Mouse (Mus musculus) hindbrain, embryonic 13.5 days (tissue): ENCODE results near the gene Gm5127. TPM values are rescaled to one million over a fixed set of nuclear protein-coding genes. Genes with fewer than 3 reads are reported as not detected.

Experiments
- ATAC-seq: fragments of 200-750 bp; cut with Nextera tagmentation; 2 replicates; pipeline ENCODE4 v1.8.0; 2017; ENCODE audit warnings: moderate TSS enrichment; ENCODE audit not compliant: low FRiP score
- H3K27ac ChIP-seq: fragments of 300-500 bp; sonication (generic); 2 replicates; pipeline ENCODE4 v1.5.1; 2015; ENCODE audit warnings: inconsistent platforms, mild to moderate bottlenecking, moderate library complexity
- H3K27me3 ChIP-seq: fragments of 300-500 bp; sonication (generic); 2 replicates; pipeline ENCODE4 v1.6.1; 2015; ENCODE audit warnings: mild to moderate bottlenecking, inconsistent platforms
- H3K36me3 ChIP-seq: fragments of 300-500 bp; sonication (generic); 2 replicates; pipeline ENCODE4 v1.6.1; 2015; ENCODE audit warnings: mild to moderate bottlenecking, inconsistent platforms
- H3K4me1 ChIP-seq: fragments of 300-500 bp; sonication (generic); replicated peaks from 2 replicates; pipeline ENCODE4 v1.6.1; 2015; ENCODE audit warnings: inconsistent platforms
- H3K4me2 ChIP-seq: fragments of 300-500 bp; sonication (generic); 2 replicates; pipeline ENCODE4 v1.6.1; 2015; ENCODE audit warnings: inconsistent platforms, mild to moderate bottlenecking, moderate library complexity
- H3K4me3 ChIP-seq: fragments of 300-500 bp; sonication (generic); 2 replicates; pipeline ENCODE4 v1.5.1; 2015; ENCODE audit warnings: mild to moderate bottlenecking, inconsistent platforms
- H3K9ac ChIP-seq: fragments of 300-500 bp; sonication (generic); 2 replicates; pipeline ENCODE4 v1.6.1; 2015; ENCODE audit warnings: mild to moderate bottlenecking, inconsistent platforms
- H3K9me3 ChIP-seq: fragments of 300-500 bp; sonication (generic); 2 replicates; pipeline ENCODE4 v1.6.1; 2016; ENCODE audit warnings: inconsistent platforms
- WGBS: fragments of 180-500 bp; shearing (Covaris S2); methylation state at CpG from one replicate; pipeline ENCODE4 v1.1.7; 2015; 5-methylcytosine and 5-hydroxymethylcytosine counted together
- polyA plus RNA-seq: library from polyadenylated mRNA; unstranded; fragments of >200 nt; fragmentation: Nextera tagmentation; extraction: Ambion mirVana; gene quantifications from 2 replicates; pipeline ENCODE4 v1.2.1, GENCODE M21; 2015

The Gm5127 gene
- polyA plus RNA-seq: 0.17 and 0.26 TPM in 2 replicates

GRCm38 (mm10) chrX:106582886-106583285, at the start of gene Gm5127:
TSS of gene Gm5127 (plus strand) at chrX:106583186.
- Histone ChIP-seq H3K4me1 (no peaks in the 10 kb centered on the region), H3K9ac (no peak within 1 kb of the TSS), H3K9me3 (no peaks in the 10 kb centered on the region), H3K36me3 (no peaks in the 10 kb centered on the region), H3K27me3 (no peaks in the 10 kb centered on the region), H3K27ac (no peak within 1 kb of the TSS), H3K4me3 (no peak within 1 kb of the TSS), H3K4me2 (no peak within 1 kb of the TSS)
- ATAC-seq: no peak
- 68% methylated on average over 3 of the region's 3 CpGs for WGBS

GRCm38 (mm10) chrX:106536359-106536758, 46.6 kb upstream of the Gm5127 start:
- no peak overlapping the region for H3K9ac ChIP-seq
- 29% methylated on average over 3 of the region's 3 CpGs for WGBS

GRCm38 (mm10) chrX:106555457-106555856, 27.5 kb upstream of the Gm5127 start:
- Histone ChIP-seq H3K9ac (no peak overlapping the region), H3K4me1 (no peaks in the 10 kb centered on the region), H3K36me3 (no peaks in the 10 kb centered on the region), H3K27ac (no peak overlapping the region), H3K4me2 (no peak overlapping the region), H3K4me3 (no peak overlapping the region), H3K27me3 (no peaks in the 10 kb centered on the region), H3K9me3 (no peaks in the 10 kb centered on the region)
- 90% methylated on average over 2 of the region's 2 CpGs for WGBS
- no peak for ATAC-seq

More at GRCm38 (mm10) chrX:106536359-106536758, 46.6 kb upstream of the Gm5127 start:
- Histone ChIP-seq H3K27ac (no peak overlapping the region), H3K4me3 (no peak overlapping the region), H3K36me3 (no peaks in the 10 kb centered on the region), H3K4me2 (no peak overlapping the region), H3K4me1 (no peaks in the 10 kb centered on the region), H3K27me3 (no peaks in the 10 kb centered on the region), H3K9me3 (no peaks in the 10 kb centered on the region)
- ATAC-seq: no peak

- Histone ChIP-seq H3K36me3 (no peaks in the 10 kb centered on the region), H3K27me3 (no peaks in the 10 kb centered on the region), H3K9me3 (no peaks in the 10 kb centered on the region), H3K4me3 (no peak overlapping the region), H3K27ac (no peak overlapping the region), H3K4me1 (no peaks in the 10 kb centered on the region), H3K4me2 (no peak overlapping the region), H3K9ac (no peak overlapping the region)
- no peak for ATAC-seq
- WGBS: 49% methylated on average over 3 of the region's 3 CpGs
Measured at GRCm38 (mm10) chrX:106578966-106579365, 4.0 kb upstream of the Gm5127 start.

GRCm38 (mm10) chrX:106580410-106580809, 2.6 kb upstream of the Gm5127 start:
- H3K27me3 ChIP-seq: no peaks in the 10 kb centered on the region
- H3K4me2 ChIP-seq: no peak overlapping the region
- ATAC-seq: no peak
- no peak overlapping the region for H3K27ac ChIP-seq
- no peaks in the 10 kb centered on the region for H3K4me1 ChIP-seq
- no peak overlapping the region for H3K9ac ChIP-seq
- no peaks in the 10 kb centered on the region for H3K9me3 ChIP-seq
- H3K36me3 ChIP-seq: no peaks in the 10 kb centered on the region
- H3K4me3 ChIP-seq: no peak overlapping the region

GRCm38 (mm10) chrX:106582197-106582596, 789 bp upstream of the Gm5127 start:
- no peaks in the 10 kb centered on the region for H3K4me1 ChIP-seq
- no peak overlapping the region for H3K9ac ChIP-seq
- WGBS: 57% methylated on average over 2 of the region's 2 CpGs
- no peak overlapping the region for H3K4me2 ChIP-seq
- no peak overlapping the region for H3K4me3 ChIP-seq
- H3K36me3 ChIP-seq: no peaks in the 10 kb centered on the region
- H3K9me3 ChIP-seq: no peaks in the 10 kb centered on the region
- no peak overlapping the region for H3K27ac ChIP-seq
- H3K27me3 ChIP-seq: no peaks in the 10 kb centered on the region
- no peak for ATAC-seq

- Histone ChIP-seq H3K9me3 (no peaks in the 10 kb centered on the region), H3K4me3 (no peak overlapping the region), H3K36me3 (no peaks in the 10 kb centered on the region), H3K4me2 (no peak overlapping the region), H3K27ac (no peak overlapping the region), H3K4me1 (no peaks in the 10 kb centered on the region), H3K27me3 (no peaks in the 10 kb centered on the region), H3K9ac (no peak overlapping the region)
- no peak for ATAC-seq
Measured at GRCm38 (mm10) chrX:106593914-106594313, 10.9 kb downstream of the Gm5127 start.

- Histone ChIP-seq H3K27me3 (no peaks in the 10 kb centered on the region), H3K27ac (no peak overlapping the region), H3K9me3 (no peaks in the 10 kb centered on the region), H3K4me1 (no peaks in the 10 kb centered on the region), H3K4me3 (no peak overlapping the region), H3K9ac (no peak overlapping the region), H3K36me3 (no peaks in the 10 kb centered on the region), H3K4me2 (no peak overlapping the region)
- no peak for ATAC-seq
- WGBS: 93% methylated on average over 1 of the region's 1 CpGs
Measured at GRCm38 (mm10) chrX:106595904-106596303, 12.9 kb downstream of the Gm5127 start.

GRCm38 (mm10) chrX:106602574-106603258, 19.7 kb downstream of the Gm5127 start:
- H3K27me3 ChIP-seq: peaks cover 6% of the 10 kb centered on the region; the same call in 1 of the 2 replicates
- H3K27ac ChIP-seq: no peak overlapping the region
- H3K9me3 ChIP-seq: no peaks in the 10 kb centered on the region
- H3K9ac ChIP-seq: no peak overlapping the region
- H3K4me1 ChIP-seq: no peaks in the 10 kb centered on the region
- no peaks in the 10 kb centered on the region for H3K36me3 ChIP-seq
- ATAC-seq: no peak
- 0 out of 2 replicates have a peak overlapping the region, but pooled peaks have one; percentile 17 for H3K4me2 ChIP-seq
- 28% methylated on average over 9 of the region's 9 CpGs for WGBS
- H3K4me3 ChIP-seq: no peak overlapping the region

- Histone ChIP-seq H3K4me2 (0 out of 2 replicates have a peak within 1 kb of the TSS, but pooled peaks have one; percentile 17), H3K4me3 (no peak within 1 kb of the TSS), H3K4me1 (no peaks in the 10 kb centered on the region), H3K9me3 (no peaks in the 10 kb centered on the region), H3K27me3 (peaks cover 6% of the 10 kb centered on the region; the same call in 1 of the 2 replicates), H3K36me3 (no peaks in the 10 kb centered on the region), H3K9ac (no peak within 1 kb of the TSS), H3K27ac (no peak within 1 kb of the TSS)
- no peak for ATAC-seq
- WGBS: 38% methylated on average over 6 of the region's 6 CpGs
Measured at GRCm38 (mm10) chrX:106603386-106603785, 20.4 kb downstream of the Gm5127 start, which contains the start of gene Cysltr1. TSS of gene Cysltr1 (minus strand) at chrX:106603679.

- 71% methylated on average over 1 of the region's 1 CpGs for WGBS
- H3K27me3 ChIP-seq: no peaks in the 10 kb centered on the region
- ATAC-seq: no peak
- H3K27ac ChIP-seq: no peak overlapping the region
- no peaks in the 10 kb centered on the region for H3K4me1 ChIP-seq
- no peaks in the 10 kb centered on the region for H3K9me3 ChIP-seq
- H3K36me3 ChIP-seq: no peaks in the 10 kb centered on the region
- no peak overlapping the region for H3K4me2 ChIP-seq
- H3K4me3 ChIP-seq: no peak overlapping the region
- no peak overlapping the region for H3K9ac ChIP-seq
Measured at GRCm38 (mm10) chrX:106622512-106622911, 39.5 kb downstream of the Gm5127 start.

GRCm38 (mm10) chrX:106623667-106624066, 40.7 kb downstream of the Gm5127 start:
- no peak overlapping the region for H3K9ac ChIP-seq
- H3K9me3 ChIP-seq: no peaks in the 10 kb centered on the region
- no peak overlapping the region for H3K4me2 ChIP-seq
- H3K4me1 ChIP-seq: no peaks in the 10 kb centered on the region
- no peaks in the 10 kb centered on the region for H3K36me3 ChIP-seq
- no peaks in the 10 kb centered on the region for H3K27me3 ChIP-seq
- WGBS: 76% methylated on average over 3 of the region's 3 CpGs
- no peak overlapping the region for H3K4me3 ChIP-seq
- no peak for ATAC-seq
- H3K27ac ChIP-seq: no peak overlapping the region

GRCm38 (mm10) chrX:106628514-106628913, 45.5 kb downstream of the Gm5127 start:
- H3K4me3 ChIP-seq: no peak overlapping the region
- WGBS: 90% methylated on average over 1 of the region's 1 CpGs
- no peak overlapping the region for H3K27ac ChIP-seq
- no peak overlapping the region for H3K9ac ChIP-seq
- no peaks in the 10 kb centered on the region for H3K9me3 ChIP-seq
- no peaks in the 10 kb centered on the region for H3K4me1 ChIP-seq
- H3K4me2 ChIP-seq: no peak overlapping the region
- no peaks in the 10 kb centered on the region for H3K27me3 ChIP-seq
- no peaks in the 10 kb centered on the region for H3K36me3 ChIP-seq
- no peak for ATAC-seq
